Mouse (Mus musculus): Measurements from ENCODE around the gene Gm4881.
"Not testable (repeated sequence)": the region's sequence is repeated elsewhere in the genome, so short reads cannot be mapped to it uniquely, and the experiment has no call there.

Gene Gm4881

GRCm38 (mm10) chr7:24896269-24896668 lies 48.0 kb downstream of the Gm4881 start:
- DNase-seq (ENCODE audit: low spot score in 2 of 2): no peak

- DNase-seq (ENCODE audit: low spot score in 2 of 2): not testable (repeated sequence)
Measured at GRCm38 (mm10) chr7:24895749-24896148, 48.5 kb downstream of the Gm4881 start.

- DNase-seq (ENCODE audit: low spot score in 2 of 2): no peak
Measured at GRCm38 (mm10) chr7:24892125-24892583, 52.1 kb downstream of the Gm4881 start.

- DNase-seq (ENCODE audit: low spot score in 2 of 2): no peak
Measured at GRCm38 (mm10) chr7:24891241-24892124, 52.8 kb downstream of the Gm4881 start.

DNA sequence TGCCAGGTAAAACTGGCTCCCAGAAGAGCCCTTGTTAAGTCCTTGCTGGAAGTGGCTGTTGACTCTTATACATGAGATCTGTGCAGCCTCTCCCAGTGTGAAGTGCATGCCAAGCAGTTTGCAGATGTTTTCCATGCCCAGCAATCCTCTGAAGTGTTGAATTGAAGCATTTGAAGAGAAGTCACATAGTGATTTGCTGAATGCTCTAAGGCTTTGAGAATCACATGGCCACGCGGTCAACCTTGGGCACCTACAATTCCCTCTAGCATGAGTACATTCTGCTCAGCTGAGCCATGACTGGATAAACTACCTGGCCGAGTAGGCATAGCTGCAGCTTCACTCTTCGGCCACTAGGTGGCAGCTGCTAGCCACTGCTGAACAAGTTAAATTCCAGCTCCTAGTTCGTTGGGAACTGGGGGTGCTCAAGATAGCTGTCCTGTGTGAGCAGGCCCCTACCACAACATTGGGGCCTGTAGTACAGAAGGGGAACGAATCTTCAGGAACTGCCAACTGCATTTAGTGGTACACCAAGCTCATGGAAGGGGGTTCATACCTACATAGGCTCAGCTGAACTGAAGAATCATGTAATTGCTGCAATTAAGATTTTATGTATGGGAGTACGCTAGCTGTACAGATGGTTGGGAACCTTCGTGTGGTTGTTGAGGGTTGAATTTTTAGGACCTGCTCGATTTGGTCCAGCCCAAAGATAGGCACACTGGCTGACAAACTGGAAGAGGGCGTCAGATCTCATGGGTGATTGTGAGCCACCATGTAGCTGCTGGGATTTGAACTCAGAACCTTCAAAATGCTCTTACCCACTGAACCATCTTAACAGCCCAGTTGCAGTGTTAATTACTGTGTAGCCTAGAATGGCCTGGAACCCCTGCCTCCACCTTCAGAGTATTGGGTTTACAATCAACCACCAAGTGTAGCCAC lies 53.7 kb downstream of the Gm4881 start:
- peak; percentile 79 to 82 for DNase-seq (ENCODE audit: low spot score in 2 of 2)

GRCm38 (mm10) chr7:24889431-24890220 lies 54.7 kb downstream of the Gm4881 start:
- DNase-seq (ENCODE audit: low spot score in 2 of 2): no peak

DNA sequence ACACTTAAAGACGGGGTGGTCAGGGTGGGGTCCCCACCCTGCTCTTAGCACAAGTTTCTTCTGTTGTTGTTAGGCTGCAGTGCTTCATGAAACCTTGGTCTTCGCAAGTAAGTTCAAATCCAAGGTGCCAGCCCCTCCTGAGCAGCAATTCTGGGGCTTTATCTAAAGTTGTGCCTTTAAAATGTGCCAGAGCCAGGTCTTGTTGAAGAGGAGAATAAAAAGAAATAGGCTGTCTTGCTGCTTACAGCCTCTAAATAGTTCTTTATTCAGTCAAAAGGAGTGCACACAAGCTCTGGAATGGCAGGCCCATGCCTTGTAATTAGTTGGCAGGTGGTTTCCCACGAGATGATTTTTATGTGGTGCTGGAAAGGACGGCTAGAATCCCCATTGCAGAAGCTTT lies 57.2 kb downstream of the Gm4881 start:
- peak in 1 of 2 experiments; percentile 21 for DNase-seq (ENCODE audit: low spot score in 2 of 2)

DNA sequence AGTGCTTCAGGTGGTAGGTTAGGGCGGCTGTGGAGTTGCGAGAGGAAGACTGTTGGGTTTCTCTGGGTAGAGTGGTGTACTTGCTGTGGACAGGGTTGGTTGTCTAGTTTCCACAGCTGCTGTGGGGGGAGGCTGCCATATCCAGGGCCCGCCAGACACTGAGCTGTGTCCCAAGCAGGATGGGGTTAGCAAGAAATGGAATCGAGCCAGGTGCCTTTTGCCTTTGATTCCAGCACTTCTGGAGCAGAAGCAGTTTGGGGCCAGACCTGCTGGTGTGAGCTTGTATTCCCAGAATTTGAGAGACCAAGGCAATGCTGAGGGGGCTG lies 58.0 kb downstream of the Gm4881 start:
- DNase-seq (ENCODE audit: low spot score in 2 of 2): peak in 1 of 2 experiments; percentile 55

- no peak for DNase-seq (ENCODE audit: low spot score in 2 of 2)
Measured at GRCm38 (mm10) chr7:24885468-24886307, 58.6 kb downstream of the Gm4881 start.

GRCm38 (mm10) chr7:24884693-24885291 lies 59.5 kb downstream of the Gm4881 start:
- DNase-seq (ENCODE audit: low spot score in 2 of 2): peak in 1 of 2 experiments; percentile 72

DNA sequence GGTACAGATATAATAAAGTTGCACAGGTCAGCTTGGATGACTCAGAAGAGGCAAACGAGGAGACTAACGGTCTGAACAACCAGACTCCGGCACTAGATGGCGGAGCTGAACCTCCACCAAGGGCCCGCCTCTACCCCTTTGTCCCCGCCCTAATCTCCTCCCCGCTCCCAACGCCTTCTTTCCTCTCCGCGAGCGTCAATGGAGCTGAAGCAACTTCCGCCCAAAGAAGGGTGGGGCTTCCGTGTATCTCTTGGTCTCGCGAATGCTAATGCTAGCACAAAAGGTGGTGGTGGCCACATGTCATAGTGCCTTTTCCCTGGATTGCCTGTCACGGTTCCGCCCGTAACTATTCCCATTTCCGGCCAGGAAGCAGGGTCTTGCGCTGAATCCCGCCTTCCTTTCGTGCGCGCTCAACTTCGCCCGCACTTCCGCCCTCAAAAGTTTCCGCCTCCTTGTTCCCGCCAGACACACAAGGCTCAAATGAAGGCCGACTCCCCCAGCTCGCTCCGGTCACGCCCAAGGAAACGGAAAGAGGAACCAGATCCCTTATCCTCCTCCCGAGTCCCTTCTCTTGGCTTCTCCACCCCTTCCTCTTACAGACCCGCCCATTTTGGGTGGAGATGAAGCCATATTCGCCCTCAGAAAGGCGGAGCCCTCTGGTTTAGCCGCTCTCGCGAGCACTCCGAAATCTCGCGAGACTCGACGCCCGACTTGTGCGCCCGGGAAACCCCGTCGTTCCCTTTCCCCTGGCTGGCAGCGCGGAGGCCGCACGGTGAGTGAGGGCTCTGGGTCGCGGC lies 60.2 kb downstream of the Gm4881 start, which contains the start of gene Rps19:
Rps19 (plus strand) TSS at position 476 of the 797 bp plus-strand sequence.
- peak; percentile 99 for DNase-seq (ENCODE audit: low spot score in 2 of 2)

DNA sequence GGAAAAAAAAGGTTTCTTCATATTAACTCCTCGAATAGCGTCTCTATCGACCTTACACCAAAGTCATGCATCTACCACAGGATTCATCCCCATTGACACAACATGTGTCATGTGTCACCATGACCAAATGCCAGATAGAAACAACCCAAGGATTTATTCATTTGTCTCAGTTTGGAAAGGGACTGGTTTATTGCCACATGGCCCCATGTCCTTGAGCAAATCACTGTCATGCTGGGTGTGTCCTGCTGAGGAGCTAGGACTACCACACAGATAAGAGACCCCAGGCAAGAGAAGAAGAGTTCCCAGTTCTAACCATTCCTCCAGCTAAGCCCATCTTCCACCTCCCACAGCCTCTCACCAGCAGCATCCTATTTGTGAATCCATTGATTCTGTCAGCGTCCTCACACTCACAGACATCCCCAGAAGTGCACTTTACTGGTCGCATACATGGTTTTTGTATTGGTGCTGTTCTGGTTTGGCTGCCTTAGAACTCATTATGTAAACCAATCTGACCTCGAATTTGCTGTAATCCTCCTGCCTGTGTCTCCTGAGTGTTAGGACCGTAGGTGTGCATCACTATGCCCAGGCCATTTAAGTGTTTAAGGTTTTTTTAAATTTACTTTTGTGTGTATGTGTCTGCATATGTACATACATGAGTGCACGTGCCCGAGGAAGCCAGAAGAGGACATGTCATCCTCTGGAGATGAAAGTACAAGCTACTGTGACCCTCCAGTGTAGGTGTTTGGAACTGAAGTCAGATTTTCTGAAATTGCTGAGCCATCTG lies 61.7 kb downstream of the Gm4881 start:
- no peak for DNase-seq (ENCODE audit: low spot score in 2 of 2)

GRCm38 (mm10) chr7:24879620-24880019 lies 64.7 kb downstream of the Gm4881 start:
- no peak for DNase-seq (ENCODE audit: low spot score in 2 of 2)

- no peak for DNase-seq (ENCODE audit: low spot score in 2 of 2)
Measured at GRCm38 (mm10) chr7:24877588-24877987, 66.7 kb downstream of the Gm4881 start.
